Mouse (Mus musculus) naive thymus-derived CD4-positive, alpha-beta T cell, adult 2 months (primary cell): Measurements from ENCODE around the gene Srsf1.
A peak's percentile ranks its signal among the peaks of the same experiment; 100 is the strongest.
"Not testable (repeated sequence)": the region's sequence is repeated elsewhere in the genome, so short reads cannot be mapped to it uniquely, and the experiment has no call there.

ENCODE experiments used
- DNase-seq: peaks from one replicate; pipeline ENCODE4 v3.0.0-alpha.2; 2011; ENCODE audit warnings: low read depth

Srsf1 gene

DNA sequence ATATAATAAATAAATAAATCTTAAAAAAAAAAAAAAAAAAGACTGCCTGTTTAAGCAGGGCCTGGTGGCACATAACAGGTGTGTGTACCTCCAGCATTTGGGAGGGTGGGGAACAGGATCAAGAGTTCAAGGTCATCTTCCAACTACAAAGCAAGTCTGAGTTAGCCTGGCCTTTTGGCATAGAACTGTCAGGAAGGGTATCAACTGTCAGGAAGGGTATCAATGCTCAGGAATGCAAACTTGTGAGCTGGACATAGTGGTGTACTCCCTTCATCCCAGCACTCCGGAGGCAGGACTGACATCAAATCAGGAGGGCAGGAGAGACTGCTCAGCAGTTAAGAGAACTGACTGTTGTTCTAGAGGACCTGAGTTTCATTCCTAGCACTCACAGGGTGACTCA is 8.1 kb upstream of the Srsf1 start:
- no peak for DNase-seq

DNA sequence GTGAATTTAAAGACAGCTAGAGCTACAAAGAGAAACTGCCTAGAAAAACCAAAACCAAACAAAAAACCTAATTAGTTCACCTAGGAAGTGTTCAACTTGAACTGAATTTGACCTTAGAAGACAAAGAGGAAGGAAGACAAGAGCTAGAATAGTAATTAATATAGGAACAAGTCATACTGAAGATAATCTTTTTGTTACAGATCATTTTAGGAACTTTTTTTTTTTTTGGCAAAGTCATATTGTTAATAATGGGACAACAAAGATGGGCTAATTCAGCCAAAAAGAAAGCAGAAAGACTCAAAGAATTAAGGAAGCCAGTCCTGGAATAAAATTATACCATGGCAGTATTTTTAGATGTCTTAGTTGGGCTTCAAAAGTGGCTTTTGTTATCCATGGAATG is 2.9 kb upstream of the Srsf1 start:
- no peak for DNase-seq

DNA sequence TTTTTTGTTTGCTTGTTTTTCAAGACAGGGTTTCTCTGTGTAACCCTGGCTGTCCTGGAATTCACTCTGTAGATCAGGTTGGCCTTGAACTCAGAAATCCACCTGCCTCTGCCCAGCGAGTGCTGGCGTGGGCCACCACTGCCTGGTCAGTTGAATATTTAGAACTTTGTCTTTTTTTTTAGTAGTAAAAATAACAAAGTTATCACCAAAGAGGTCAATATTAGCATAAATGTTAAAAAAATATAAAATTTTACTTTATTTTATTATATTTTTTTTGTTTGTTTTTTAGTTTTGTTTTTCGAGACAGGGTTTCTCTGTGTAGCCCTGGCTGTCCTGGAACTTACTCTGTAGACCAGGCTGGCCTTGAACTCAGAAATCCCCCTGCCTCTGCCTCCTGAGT is 2.0 kb upstream of the Srsf1 start:
- DNase-seq = not testable (repeated sequence)

DNA sequence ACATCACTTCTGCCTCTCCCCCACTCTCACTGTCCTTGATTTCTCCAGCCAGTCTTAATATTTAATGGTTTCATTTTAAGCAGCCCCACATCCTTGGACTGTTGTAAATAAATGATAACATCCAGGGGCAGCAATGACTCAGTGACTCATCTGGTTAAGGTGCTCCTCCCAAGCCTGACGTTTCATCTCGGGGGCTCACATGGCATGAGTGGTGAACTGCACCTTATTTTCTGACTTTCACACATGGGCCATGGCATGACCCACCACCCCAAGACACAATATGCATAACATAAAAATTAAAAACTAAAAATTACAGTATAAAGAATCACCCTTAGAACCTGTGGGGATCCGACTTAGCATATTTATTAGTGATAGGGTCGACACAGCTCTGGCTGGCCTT is 1.3 kb upstream of the Srsf1 start:
- DNase-seq = no peak

DNA sequence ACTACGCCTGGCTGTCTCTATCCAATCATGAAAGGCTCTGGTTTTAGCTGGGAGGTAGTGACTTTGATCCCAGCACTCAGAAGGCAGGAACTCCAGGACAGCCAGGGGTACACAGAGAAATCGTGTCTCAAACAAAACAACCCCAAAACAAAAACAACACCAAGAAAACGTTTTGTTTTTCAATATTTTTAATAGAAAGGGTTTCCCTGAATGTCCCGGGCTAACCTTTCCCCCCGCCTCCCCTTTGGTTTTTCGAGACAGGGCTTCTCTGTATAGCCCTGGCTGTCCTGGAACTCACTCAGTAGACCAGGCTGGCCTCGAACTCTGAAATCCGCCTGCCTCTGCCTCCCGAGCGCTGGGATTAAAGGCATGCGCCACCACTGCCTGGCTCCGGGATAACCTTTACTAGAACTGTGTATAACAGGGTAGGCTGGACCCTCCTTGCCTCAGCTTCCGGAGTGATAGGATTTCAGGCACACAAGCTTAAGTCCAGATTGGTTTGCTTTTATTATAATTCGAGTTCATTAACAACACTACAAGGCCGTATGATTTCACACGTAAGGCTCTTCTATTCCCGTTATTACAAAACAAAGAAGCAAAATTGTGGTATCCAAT is 743 bp upstream of the Srsf1 start:
- no peak for DNase-seq

DNA sequence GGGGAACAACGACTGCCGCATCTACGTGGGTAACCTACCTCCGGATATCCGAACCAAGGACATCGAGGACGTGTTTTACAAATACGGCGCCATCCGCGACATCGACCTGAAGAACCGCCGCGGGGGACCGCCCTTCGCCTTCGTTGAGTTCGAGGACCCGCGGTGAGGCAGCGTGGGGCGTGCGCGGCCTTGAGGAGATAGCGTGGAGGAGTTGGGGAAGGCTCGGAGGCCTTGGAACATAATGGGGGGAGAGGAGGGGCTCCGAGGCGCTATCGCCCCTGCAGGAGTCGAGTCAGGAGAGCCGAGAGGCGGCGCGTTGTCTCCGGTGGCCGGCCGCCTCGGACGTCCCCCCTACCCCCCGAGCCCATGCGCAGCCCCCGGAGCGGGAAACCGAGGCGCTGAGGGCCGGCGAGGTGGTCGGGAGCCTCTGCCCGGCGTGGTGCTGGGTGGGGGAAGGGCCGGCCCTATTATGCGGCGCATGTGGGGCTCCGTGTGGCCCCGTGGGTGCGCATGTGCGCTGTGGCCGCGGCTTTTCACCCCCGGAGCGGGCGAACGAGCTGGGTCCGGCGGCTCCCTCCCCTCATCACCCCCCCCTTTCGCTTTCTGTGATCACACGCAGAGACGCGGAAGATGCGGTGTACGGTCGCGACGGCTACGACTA is 828 bp downstream of the Srsf1 start:
- peak; percentile 70 for DNase-seq

DNA sequence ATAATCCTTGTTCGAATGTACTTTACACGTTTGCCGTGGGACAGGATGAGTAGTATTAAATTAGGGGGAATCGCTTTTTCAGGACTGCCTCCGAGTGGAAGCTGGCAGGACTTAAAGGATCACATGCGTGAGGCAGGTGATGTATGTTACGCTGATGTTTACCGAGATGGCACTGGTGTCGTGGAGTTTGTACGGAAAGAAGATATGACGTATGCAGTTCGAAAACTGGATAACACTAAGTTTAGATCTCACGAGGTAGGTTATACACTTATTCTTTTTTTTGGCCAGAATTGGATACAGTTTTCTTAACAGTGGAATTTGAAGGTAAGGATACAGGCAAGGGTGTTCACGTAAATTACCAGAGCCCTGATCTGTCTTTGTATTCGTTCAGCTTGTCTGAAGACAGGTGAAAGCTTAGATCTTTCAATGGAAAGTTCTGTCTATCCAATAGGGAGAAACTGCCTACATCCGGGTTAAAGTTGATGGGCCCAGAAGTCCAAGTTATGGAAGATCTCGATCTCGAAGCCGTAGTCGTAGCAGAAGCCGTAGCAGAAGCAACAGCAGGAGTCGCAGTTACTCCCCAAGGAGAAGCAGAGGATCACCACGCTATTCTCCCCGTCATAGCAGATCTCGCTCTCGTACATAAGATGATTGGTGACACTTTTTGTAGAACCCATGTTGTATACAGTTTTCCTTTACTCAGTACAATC is 1.9 kb downstream of the Srsf1 start:
- peak; percentile 79 for DNase-seq

DNA sequence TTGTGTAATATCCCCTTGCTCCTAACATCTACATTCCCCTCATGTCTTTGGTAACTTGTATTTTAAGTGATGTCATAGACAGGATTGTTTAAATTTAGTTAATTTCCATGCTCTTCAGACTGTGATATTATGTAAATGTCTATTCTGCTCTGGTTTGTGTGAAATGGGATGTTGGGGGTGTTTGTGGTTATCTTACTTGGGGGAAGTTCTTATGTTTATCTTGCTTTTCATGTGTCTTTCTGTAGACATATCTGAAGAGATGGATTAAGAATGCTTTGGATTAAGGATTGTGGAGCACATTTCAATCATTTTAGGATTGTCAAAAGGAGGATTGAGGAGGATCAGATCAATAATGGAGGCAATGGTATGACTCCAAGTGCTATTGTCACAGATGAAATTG is 2.6 kb downstream of the Srsf1 start:
- DNase-seq = no peak

DNA sequence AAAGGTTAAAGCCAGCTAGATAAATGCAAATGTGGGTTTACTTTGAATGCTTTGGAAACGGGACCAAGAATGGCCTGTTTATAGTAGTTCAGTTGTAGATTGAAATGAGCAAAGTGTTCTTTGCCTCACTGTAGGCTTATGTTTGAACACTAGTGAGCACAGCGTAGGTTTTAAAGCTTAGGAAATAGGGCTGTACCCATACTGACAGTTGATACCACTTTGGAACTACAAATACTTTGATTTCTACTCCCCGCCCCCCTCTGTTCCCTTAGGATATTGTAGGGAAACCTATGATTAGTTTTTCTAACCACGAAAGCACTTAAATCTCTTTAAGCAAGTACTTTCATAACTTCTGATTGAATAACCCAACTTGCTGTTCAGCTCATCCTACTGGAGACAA is 5.5 kb downstream of the Srsf1 start:
- DNase-seq = peak; percentile 26

DNA sequence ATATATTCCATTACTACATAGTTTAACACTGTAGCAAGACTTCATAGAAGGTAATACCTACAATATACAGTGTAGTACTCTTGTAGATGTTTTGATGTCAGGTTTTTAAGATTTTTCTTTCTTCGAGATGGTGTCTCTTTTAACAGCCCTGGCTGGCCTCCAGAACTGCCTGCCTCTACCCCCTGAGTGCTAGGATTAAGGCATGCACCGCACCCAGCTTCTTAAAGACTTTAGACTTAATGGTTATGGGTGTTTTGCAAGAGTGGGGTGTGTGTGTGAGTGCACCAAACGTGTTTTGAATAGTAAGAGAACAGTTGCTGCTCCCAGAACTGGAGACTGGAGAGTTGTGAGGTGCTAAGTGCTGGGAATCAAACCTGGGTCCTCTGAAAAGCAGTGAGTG is 6.6 kb downstream of the Srsf1 start:
- DNase-seq = no peak

DNA sequence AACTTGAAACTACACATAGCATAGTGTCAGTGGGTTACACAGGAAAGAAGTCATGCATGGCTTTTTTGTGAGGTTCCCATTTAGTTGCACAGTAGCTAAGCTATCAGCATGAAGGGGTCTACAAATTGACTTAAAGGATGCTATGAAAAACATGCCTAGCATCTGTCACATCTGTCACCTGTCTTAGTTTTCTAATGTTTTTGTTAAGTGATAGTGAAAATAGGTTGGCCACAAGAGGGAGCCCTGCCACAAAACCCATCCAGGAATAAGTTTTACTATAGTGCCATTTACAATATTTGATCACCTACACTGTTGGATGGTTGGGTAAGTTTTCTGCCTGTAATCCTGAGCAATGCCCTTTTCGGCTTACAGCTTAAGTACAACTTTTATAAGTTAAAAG is 7.4 kb downstream of the Srsf1 start:
- DNase-seq = peak; percentile 86

DNA sequence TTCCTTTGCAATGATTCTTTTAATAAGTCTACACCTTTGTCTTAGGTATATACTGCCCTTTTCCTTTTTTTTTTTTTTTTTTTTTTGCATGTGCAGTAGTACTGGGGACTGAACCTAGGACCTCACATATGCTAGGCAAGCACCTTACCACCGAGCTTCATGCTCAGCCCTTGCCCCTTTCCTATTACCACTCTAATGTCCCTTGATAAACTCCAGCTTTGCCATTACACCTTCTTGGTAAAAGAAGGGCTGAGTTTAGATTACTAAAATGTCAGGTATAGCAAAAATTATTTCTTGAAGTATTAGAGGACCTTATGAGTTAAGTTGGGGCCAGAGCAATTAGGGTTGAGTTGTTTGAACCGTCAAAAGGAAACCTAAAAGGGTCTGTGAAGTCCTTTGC is 8.6 kb downstream of the Srsf1 start:
- peak; percentile 9 for DNase-seq

DNA sequence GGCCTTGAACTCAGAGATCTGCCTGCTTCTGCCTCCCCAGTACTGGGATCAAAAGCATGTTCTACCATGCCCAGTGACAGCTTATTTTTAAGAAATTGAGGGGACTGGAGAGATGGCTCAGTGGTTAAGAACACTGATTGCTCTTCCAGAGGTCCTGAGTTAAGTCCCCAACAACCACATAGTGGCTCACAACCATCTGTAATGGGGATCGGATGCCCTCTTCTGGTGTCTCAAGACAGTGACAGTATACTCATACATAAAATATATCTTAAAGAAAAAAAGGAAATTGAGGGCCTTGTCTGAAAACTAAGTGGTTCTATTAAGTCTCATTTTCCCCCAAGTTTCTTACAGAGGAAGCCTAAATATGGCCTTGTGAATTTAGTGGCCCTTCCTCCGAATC is 10.6 kb downstream of the Srsf1 start:
- DNase-seq = no peak

DNA sequence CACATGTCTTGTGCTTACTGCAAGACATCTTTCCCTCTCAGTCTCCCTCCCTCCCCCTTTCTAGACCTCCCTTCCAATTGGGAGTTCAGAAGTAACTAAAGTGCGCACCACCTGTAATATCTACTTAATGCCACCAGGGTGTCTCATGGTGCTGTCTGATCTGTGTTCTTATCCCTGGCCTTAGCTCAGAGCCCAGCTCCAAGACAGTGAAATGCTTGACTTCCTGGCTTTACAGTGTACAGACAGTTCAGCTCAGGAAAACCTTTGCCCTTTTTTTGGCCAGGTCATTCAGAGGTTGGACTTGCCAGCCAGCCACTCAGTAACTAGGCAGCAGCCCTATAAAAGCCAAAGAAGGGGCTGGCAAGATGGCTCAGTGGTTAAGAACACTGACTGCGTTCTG is 12.0 kb downstream of the Srsf1 start:
- DNase-seq = peak; percentile 81

DNA sequence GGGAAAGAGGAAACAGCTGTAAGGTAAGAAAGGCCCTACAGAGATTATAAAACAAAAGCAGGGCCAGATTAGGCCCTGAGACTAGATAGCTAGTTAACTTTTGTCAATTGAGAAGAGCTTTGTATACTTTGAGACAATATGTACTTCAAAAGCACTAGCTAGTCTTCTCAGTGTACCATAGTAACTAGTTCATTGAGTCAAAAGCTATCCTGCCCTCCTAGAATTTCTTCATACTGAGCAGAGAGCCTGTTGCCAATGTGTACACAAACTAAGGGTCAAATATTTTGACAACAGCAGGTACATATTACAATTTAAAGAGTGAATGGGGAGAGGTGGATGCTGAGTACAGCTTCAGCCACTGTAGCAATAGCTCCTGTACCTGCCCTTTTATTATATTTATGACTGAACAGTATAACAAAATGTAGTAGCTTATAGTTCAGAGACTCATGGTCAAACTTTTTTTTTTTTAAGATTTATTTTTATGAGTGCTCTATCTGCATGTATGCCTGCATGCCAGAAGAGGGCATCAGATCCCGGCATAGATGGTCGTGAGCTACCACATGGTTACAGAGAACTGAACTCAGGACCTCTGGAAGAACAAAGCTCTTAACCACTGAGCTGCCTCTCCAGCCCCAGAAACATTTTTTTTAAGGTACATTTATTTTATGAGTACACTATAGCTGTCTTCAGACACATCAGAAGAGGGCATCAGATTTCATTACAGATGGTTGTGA is 14.9 kb downstream of the Srsf1 start:
- DNase-seq = peak; percentile 63

DNA sequence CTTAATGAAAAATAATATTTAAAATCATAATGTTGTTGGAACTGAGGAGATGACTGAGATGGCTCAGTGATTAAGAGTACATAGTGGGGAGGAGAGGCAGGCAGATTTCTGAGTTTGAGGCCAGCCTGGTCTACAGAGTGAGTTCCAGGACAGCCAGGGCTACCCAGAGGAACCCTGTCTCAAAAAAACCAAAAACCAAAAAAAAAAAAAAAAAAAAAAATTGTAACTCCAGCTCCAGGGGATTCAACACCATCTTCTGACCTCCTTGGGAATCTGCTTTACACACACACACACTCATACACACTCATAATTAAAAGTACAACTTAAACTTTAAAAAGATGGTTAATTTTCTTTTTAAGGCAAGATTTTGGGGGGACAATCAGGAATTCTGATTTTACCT is 18.6 kb downstream of the Srsf1 start:
- no peak for DNase-seq

DNA sequence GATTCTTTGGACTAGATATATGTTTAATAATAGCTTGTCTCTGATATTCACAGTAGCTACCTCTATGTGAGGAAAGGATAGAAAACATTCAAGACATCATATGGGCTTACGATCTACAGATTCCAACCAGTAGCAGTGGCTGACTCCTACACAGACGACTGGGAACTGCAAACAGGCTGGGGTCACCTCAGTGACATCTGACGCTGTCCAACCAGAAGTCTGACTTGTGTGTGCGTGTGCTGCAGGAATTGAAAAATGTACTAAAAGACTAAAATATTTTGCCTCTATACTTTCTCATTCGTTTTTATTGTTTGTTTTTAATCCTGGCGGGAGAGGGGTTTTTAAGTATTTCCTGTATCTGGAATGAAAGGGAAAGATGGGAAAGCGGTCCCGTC is 20.0 kb downstream of the Srsf1 start:
- DNase-seq = peak; percentile 46

DNA sequence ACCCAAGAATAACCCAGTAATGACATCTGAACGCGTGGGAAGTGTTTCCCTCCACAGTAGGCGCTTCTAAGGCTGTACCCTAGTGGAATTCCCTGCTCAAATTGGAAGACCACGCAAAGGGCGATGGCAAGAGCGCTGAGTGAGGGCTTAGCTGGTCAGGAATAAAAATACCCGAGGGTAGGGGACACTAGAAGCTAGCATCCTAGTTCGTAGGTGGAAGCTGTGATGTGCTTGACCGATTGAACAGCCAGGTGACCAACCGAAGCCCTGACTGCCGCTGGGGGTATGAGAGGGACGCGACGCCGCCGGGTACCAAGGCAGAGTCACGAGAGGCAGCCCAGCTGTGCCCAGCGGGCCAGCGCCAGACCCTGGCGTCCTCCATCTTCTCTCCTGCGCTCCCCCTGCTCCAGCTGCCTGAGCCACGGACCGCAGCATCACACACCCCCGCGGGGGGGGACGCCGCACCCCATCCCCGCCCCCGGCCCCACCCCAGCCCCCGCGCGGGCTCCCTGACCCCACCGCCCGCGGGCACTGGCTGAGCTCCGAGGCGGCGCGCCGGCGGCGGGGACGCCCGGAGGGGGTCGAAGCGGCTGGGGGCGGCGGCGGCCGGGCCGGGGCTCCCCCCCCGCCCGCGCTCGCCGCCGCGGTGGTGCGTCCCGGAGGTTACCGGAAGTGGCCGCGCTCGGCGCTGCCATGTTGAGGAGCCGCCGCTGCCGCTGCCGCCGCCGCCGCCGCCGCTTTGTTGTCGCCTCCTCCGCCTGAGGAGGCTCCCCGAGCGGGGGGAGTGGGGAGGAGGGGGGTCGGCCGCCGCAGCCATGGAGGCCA is 20.6 kb downstream of the Srsf1 start, which contains the start of gene Vezf1:
Vezf1 (plus strand) TSS at position 694 of the 825 bp plus-strand sequence.
- peak; percentile 85 for DNase-seq

DNA sequence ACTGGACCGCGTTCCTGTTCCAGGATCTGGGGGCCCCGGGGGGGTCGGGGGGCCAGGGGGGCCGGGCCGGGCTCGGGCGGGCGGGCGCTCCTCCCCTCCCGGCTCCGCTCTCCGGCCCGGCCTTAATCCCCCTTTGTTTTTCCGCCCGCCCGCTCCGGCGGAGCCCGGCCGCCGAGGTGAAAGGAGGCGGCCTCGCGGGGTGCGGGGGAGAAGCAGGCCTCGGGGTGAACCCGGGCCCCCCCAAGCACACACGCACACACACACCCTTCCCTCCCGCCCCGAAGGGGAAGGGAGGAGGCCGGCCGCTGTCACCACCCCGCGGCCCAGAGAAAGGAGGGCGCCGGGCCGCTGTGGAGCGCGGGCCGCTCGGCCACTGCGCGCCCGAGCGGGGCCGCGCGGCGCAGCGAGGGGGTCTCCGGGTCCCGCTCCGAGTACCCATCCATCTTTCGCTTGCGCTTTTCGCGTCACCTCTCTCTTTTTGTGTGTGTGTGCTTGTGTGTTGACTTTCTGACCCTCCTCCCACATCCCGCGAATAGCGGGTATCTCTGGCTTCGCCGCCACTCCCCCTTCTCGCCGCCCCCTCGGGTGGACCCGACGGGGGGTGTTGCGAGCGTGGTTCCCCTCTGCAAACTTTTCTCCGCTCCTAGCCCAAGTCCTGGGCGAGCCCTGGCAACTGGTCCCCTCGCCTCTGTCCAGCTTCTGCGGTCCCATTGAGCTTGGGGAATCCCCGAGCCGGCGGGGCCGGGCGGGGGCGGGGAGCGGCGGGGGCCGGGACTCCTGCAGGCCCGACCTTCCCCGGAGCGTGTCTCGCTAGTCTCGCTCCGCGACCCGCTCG is 21.5 kb downstream of the Srsf1 start:
- DNase-seq = peak; percentile 70

DNA sequence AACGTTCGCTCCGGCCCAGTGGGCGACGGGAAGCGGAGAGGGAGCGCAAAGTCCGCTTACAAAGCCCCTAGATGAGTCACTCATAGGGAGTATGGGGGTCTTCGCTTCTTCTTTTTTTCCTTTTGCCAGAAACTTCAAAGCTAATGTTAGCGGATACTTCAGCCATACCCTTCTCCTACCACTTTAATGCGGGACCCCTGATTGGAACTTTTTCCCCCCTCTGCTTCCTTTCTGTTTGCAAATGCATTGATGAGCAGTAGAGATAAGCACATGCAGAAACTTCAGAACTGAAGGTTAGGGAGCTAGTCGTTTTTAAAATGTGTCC is 22.0 kb downstream of the Srsf1 start:
- DNase-seq = no peak

DNA sequence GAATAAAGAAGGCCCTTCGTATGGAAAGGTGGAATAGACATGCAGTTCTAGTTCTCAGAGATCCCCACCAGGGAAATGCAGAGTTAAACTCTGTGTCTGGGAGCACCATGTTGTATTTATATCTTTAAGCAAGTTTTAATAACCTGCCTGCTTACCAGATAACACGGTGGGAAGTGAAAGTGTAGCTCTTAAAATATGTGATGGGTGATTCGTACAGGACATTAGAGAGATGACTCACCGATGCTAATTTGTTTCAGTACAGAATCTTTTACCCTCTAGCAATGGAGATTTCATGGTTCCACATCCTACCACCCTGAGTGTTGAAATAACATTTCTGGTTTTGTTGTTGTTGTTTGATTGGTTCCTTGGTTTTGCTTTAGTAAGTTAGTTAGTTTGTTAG is 23.2 kb downstream of the Srsf1 start:
- no peak for DNase-seq
